Mouse (Mus musculus) T-cell, adult 2 months (primary cell): ENCODE data around the gene Tpx2.

ENCODE experiments used
- DNase-seq: peaks from one replicate; pipeline ENCODE4 v3.0.0; 2022; ENCODE audit warnings: low spot score

Tpx2 gene

GRCm38 (mm10) chr2:152863346-152863745, 15.6 kb downstream of the Tpx2 start:
- no peak for DNase-seq

- no peak for DNase-seq
Observed at GRCm38 (mm10) chr2:152878239-152878638, 30.5 kb downstream of the Tpx2 start.

GRCm38 (mm10) chr2:152880898-152881297, 33.1 kb downstream of the Tpx2 start:
- no peak for DNase-seq

GRCm38 (mm10) chr2:152884101-152884645, 36.4 kb downstream of the Tpx2 start:
- no peak for DNase-seq

DNA sequence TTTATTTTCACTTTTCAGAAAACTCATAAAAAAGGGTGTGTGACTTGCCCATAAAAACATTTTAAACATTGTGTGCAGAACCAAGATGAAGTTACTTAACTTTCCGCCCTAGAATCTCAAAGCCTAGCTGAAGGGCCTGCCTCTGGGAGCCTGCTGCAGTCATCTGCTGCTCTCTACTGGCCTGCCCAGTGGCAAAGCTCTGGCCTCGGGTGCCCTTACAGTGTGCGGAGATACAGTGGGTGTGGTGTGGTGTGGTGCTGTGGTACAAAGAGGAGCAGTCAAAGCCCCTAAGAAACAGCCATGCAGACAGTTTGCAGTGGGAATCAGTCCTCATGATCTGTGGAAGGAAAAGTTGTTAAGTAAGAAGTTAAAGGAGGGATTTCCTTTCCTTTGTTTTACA, 39.5 kb downstream of the Tpx2 start:
- DNase-seq: no peak

GRCm38 (mm10) chr2:152888774-152889173, 41.0 kb downstream of the Tpx2 start:
- DNase-seq: no peak

DNA sequence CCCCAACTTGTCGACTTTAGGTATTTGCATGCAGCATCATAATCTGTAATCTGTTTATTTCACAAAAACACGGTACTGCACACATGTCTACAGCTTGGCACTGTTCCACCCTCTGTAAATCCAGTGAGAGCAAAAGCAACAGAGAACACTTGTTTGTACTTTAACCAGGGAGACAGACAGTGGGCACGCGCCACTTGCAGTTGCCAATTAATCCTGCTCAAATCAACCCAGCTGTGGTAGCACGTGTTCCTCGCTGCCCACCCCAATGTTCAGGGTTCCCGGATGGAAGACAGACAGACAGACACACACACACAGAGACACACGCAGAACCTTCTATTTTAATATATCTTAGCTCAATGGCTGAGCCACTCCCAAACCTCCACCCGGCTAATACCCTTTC, 48.1 kb downstream of the Tpx2 start:
- no peak for DNase-seq

GRCm38 (mm10) chr2:152896926-152897325, 49.2 kb downstream of the Tpx2 start:
- DNase-seq: no peak

DNA sequence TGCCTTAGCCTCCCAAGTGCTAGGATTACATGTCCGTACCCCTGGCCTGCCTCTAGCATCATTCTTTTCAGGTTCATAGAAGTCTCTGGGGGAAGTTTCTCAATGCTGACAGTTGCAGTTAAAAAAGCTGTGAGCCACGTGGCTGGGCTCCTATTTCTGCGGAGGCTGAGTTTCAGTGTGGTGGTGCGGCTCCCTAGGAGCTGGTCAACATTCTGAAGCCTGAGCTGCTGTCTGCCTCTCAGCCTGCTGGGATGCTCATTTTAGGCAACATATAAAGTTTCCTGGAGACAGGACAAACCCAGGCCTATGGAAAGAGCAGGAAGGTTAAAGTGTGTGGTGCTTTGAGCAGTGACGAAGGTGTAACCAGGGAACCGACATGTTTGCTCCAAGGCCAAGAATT, 51.2 kb downstream of the Tpx2 start:
- no peak for DNase-seq

- DNase-seq: no peak
Observed at GRCm38 (mm10) chr2:152901296-152901695, 53.5 kb downstream of the Tpx2 start.

DNA sequence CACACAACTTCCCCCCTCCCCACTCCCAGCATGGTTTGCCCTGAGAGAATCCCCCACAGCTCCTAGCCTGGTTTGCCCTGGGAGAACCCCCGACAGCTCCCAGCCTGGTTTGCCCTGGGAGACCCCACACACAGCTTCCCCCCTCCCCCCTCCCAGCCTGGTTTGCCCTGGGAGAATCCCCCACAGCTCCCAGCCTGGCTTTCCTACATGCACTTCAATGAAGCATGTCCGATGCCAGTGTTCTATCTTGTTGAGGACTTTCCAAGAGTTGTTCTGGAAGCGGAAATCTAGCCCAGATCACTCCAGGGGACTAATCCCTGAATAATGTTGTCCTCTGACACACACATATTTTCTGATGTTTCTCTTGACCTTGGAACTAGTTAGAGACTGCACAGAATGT, 54.9 kb downstream of the Tpx2 start:
- no peak for DNase-seq

DNA sequence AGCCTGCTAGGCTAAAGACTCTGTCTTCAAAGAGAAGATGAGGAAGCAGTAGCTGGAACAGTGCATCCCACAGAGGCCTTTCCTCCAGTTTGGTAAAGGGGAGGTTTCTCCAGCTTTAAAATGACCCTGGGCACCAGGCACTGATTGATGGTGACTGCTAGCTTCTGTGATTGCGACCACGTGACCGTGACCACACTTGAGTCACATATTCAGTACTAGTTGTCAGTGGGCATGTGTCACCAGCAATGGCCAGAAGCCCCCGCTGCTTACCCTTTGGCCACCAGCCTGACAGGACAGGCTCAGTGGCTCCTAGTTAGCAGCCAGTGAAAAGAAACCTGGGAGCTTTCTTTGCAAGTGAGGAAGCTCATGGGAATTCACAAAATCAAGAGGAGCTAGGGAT, 55.8 kb downstream of the Tpx2 start:
- DNase-seq: no peak

DNA sequence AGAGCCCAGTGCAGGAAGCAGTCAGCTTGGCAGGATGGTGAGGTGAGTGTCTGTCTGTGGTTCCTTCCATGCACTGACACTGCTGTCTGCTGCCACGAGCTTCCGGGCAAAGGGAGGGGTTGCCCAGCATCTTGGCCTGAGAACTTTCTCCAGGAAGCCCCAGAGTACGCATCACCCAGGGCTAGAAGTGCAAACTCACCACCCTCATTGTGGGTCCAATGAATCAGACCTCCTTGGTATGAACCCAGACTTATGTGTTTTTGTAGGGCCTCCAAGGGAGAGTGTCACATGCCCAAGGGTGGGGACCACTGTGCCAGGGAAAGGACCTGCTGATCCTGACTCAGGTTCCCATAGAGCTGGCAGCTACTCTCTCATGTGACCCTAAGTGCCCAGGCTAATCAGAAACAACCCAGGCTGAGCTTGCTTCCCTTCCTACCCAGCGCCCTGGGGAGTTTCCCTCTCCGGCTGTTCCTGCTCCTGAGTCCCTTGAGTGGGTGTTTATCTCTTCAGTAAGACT, 56.4 kb downstream of the Tpx2 start:
- peak; percentile 44 for DNase-seq

- DNase-seq: no peak
Observed at GRCm38 (mm10) chr2:152905036-152905829, 57.5 kb downstream of the Tpx2 start.

GRCm38 (mm10) chr2:152906274-152907037, 58.7 kb downstream of the Tpx2 start:
- DNase-seq: peak; percentile 18

- DNase-seq: no peak
Observed at GRCm38 (mm10) chr2:152907114-152907943, 59.6 kb downstream of the Tpx2 start.

GRCm38 (mm10) chr2:152909848-152910247, 62.1 kb downstream of the Tpx2 start:
- no peak for DNase-seq

DNA sequence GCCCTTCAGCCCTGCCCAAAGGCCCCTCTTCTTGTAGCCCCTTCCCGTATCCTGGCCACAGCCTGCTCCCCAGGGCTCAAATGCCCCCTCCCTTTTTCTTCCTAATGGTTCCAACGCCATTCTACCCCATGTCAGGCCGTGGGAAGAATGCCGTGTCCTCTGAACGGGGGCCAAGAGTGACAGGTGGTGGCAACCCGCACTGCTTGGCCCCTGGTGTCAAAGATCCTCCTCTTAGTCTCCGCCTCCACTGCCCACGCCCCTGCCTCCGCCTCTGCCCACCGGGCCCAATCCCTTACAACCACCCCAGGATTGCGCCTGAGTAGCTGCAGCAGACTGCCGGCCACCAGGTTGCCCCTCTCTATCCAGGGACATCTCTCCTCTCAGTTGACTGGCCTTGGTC, 63.3 kb downstream of the Tpx2 start, which contains the start of gene Mylk2:
Mylk2 (plus strand) TSS at position 322 of the 400 bp plus-strand sequence.
- DNase-seq: no peak

DNA sequence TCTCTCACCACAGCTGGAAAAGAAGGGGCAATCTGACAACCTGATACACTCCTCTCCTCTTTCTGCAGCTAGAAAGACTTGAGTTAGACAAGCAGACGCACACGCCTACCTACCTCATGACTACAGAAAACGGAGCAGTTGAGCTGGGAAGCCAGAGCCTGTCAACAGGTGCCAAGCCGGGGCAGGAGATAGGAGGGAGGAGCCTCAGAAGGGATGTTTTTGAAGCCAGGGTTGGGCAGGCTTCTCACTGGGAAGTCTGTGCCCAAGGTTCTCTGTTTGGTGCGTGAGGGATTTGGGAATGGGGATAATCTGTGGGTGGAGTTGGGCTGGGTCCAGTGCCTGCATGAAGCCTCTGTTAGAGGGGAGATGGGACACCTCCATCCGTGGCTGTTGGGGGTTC, 63.7 kb downstream of the Tpx2 start:
- no peak for DNase-seq

GRCm38 (mm10) chr2:152913471-152913870, 65.7 kb downstream of the Tpx2 start:
- no peak for DNase-seq

GRCm38 (mm10) chr2:152914310-152915120, 66.8 kb downstream of the Tpx2 start:
- DNase-seq: peak; percentile 75
